Mouse (Mus musculus): ENCODE measurements around the gene Prr29.

Prr29 gene

DNA sequence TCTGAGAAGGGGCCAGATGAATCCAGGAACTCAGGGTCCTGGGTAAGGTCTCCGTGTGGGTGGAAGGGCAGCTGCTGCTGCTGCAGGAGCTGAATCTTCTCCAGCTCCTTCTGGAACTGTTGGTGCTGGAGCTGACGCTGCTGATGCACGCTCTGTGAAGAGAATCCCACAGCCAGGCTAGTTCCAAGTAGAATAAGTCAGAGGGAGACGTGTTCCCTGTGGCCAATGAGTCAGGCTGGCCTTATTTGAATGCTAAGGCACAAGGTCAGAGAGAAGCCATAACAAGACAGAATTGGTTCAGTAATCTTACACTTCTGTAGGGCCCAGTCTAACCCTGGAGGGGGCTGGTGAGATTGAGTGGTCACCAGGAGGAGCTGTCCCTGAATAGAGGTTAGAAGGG, 44.7 kb downstream of the Prr29 start:
- no peak for DNase-seq (ENCODE audit: low read depth, low spot score)

DNA sequence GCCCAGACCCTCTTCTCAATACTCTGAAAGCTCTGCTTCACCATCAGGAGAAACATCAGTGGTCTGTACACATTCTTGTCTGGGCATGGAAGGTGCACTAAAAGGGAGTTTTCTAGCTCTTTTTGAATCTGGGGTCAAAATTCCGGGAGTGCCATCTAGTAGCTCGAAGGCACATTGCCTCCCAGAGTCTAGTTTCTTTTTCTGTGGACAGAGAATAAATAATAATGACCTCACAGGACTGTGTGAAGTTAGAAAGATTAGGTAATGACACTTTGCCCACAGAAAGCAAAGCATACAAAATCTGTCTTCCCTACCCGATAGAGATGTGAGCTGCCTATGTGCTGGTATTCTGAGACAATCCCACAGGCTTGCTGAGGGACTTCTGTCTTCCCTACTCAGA, 45.2 kb downstream of the Prr29 start:
- DNase-seq (ENCODE audit: low read depth, low spot score), result no peak

DNA sequence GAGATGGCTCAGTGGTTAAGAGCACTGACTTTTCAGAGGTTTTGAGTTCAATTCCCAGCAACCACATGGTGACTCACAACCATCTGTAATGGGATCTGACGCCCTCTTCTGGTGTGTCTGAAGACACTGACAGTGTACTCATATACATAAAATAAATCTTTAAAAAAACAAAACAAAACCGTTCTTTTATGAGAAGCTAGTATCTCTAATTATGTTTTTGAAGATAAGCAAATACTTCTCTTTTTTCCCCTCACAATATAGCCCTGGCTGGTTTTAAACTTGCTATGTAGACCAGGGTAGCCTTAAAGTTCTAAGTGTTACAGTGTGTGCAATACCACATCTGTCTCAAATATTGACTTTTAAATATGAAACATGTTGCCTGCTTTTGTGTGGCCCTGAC, 45.9 kb downstream of the Prr29 start:
- no peak for DNase-seq (ENCODE audit: low read depth, low spot score)

DNA sequence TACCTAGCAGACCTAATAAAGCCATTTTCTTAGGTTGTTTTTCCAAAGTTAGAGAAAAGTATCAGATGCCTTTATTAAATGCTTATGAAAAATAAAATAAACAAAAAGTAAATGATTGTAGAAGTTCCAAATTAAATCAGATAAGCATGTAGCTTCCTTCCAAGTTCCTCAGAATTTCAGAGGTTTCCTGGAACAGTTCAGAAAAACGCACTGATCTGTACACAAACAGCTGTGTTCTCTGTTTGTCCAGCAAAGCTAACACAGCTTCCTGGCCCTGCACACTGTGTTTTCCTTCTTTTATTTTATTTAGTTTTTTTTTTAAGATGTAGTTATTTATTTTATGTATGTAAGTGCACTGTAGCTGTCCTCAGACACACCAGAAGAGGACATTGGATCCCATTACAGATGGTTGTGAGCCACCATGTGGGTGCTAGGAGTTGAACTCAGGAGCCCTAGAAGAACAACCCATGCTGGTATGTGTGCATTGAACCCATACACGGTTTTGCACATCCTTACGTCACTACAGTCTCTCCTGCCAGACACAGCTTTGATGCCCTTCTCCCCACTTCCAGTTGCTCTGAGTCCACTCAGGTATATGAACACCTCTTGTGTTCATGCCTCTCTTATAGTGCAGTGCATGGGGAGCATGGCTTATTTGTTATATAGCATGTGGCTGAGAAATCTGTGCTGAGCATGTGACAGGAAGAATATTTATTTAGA, 47.5 kb downstream of the Prr29 start:
- no peak for DNase-seq (ENCODE audit: low read depth, low spot score)

DNA sequence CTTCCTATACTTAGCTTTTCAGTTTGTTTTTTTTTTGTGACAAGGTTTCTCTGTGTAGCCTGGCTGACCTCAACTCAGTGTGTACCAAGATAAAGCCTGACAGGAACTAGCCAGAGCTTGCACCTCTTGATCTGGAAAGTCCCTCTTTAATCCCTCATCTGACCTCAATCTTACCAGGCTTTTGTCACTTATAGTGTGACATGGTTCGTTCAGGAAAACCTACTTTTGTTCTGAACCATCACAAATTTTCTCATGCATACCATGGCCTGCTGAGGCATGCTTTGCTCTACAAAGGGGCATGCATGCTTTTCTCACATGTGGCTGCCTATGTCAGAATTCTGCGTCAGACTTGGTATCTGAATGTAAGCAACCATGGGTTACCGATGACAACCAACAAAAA, 51.1 kb downstream of the Prr29 start:
- no peak for DNase-seq (ENCODE audit: low read depth, low spot score)

DNA sequence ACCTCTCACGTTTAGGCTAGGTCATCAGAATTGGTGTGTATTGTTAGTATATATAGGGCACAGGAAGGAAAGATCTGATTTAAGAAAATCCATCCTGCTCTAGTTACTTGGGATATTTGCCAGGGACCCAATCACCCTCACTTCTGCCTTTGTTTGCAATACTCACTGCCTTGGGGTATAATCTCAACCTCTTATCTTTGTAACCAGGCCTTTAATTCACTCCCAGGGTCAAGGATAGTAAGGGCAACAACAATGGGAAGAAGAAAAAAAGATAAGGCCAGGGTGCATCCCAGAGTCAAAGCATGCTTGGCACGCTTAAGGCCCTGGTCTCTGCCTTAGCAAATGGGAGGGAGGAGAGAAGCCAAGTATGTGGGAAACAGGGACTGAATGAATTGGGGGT, 52.6 kb downstream of the Prr29 start:
- DNase-seq (ENCODE audit: low read depth, low spot score), result no peak

DNA sequence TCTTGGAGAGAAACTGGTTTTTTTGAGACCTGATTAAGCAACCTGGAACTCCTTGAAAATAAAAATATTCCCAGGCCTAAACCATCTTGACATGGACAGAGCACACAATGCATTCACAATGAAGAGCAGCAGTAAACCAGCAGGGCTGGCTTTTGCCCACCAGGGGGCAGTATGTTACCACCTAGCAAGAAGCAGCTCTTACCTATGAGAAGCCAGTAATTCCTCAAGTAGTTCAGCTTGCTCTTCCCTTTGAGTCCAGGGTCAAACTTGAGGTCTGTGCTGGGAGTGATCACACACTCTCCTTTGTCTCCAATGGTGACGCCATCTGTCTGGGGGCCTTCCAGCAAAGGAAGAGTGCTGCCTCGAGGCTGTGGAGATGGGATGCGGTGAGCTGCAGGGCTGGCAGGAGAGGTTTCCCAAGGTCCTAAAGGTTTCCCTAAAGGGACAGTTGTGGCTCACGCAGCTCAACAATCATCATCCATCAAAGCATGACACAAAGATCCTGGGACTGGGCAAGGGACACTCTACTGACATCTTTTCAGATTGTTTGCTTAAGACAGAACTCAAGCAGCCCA, 53.4 kb downstream of the Prr29 start:
- DNase-seq (ENCODE audit: low read depth, low spot score), result peak; percentile 95

DNA sequence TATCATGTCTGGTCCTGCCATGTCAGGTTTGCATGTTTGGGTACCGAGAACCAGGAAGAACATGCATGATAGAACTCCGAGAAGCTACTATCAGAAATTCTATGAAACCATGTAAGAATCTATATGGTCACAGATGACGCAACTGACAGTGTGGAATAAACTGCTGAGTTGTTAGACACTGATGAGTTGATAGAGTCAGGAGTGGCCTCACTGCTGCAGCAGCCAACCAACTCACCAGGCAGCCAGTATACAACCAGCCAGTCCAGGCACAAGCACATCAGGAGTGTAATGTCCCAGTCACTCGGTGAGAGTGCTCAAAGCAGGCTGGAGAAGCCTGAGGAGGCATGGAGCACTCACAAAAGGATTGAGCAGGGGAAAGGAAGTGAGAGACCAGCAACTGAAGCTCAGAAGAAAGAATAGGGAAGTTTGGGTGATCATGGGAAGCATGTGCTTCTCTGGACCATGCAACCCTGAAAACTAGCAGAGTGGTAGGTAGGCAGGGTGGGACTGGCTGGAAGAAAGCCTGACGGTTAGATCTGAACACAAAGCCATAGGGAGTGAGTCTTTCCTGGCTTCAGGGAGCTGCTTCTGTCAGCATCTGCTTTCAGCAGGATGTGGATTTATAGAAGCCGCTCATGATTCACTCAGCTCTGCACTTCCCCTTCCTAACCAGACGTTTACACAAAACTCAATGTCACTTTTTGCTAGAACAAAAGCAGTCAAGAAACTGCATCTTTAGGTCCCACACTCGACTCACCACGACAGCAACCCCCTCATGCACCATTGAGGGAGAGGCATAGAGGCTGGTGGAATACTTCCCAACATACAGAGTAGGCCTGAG, 54.2 kb downstream of the Prr29 start:
- no peak for DNase-seq (ENCODE audit: low read depth, low spot score)

DNA sequence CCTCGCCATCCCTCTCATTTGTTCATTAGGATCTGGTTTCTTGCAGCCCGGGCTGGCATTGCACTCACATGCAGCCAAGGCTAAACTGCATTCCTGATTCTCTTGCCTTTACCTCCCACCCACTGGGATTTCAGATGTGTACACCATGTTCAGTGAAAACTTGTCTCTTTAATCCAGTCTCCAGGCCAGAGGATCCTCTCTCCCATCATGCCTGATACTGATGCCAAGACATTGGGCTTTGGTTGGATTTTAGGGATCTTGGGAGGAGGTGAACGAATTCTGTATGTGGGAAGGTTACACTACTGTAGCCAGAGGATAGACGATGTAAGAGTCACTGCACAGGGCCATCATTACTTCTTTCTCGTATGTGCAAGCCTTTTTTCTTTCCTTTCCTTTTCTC, 59.9 kb downstream of the Prr29 start:
- DNase-seq (ENCODE audit: low read depth, low spot score), result no peak

DNA sequence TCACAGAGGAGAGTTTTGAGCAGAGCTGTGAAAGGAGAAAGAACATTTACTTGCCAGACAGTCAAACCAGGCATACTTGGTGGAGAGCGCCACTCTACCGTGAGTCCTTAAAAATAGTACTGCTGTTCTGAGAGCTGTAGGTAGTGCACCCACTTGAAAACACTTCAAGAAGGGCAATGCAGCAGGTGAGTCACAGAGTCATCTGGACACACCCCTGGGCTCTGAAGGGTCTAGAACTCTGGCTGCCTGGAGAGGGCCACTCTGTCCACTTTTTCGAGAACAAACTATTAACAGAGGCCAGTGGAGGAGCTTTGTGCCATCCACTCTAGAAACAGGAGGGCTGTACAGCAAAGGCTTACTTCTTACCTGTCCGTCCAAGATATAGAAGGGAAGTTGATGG, 61.2 kb downstream of the Prr29 start:
- DNase-seq (ENCODE audit: low read depth, low spot score), result no peak

Measured in 3T3-L1 (cell line).